Mouse (Mus musculus) testis, adult 2 months (tissue): ENCODE measurements around the gene Sirt6. TPM values are rescaled to one million over a fixed set of nuclear protein-coding genes. Genes with fewer than 3 reads are reported as not detected.
A peak's percentile ranks its signal among the peaks of the same experiment; 100 is the strongest.
"Not testable (repeated sequence)": the region's sequence is repeated elsewhere in the genome, so short reads cannot be mapped to it uniquely, and the experiment has no call there.

Source experiments
- H3K27ac ChIP-seq: fragments of 200-500 bp; 2 replicates; pipeline ENCODE4 v1.5.1; 2012; ENCODE audit warnings: low read depth, low read length; ENCODE audit not compliant: control insufficient read depth, insufficient read depth
- H3K27me3 ChIP-seq: fragments of 200-500 bp; 2 replicates; pipeline ENCODE4 v1.6.1; 2012; ENCODE audit warnings: mild to moderate bottlenecking, low read length, moderate library complexity; ENCODE audit not compliant: control insufficient read depth, insufficient read depth
- H3K36me3 ChIP-seq: fragments of 200-500 bp; 2 replicates; pipeline ENCODE4 v1.6.1; 2012; ENCODE audit warnings: mild to moderate bottlenecking, low read length; ENCODE audit not compliant: control insufficient read depth, insufficient read depth
- H3K4me1 ChIP-seq: fragments of 200-500 bp; 2 replicates; pipeline ENCODE4 v1.6.1; 2012; ENCODE audit warnings: low read length; ENCODE audit not compliant: control insufficient read depth, insufficient read depth
- H3K4me3 ChIP-seq: fragments of 200-500 bp; 2 replicates; pipeline ENCODE4 v1.5.1; 2012; ENCODE audit warnings: low read depth, mild to moderate bottlenecking, low read length, moderate library complexity, mixed read lengths; ENCODE audit not compliant: control insufficient read depth
- CTCF ChIP-seq: fragments of 200-500 bp; IDR thresholded peaks from 2 replicates; pipeline ENCODE4 v1.5.1; 2012; ENCODE audit warnings: low read depth, mild to moderate bottlenecking, inconsistent platforms, low read length, moderate library complexity; ENCODE audit not compliant: control insufficient read depth, insufficient read depth, insufficient replicate concordance
- POLR2A ChIP-seq: fragments of 200-500 bp; IDR thresholded peaks from 2 replicates; pipeline ENCODE4 v1.6.1; 2012; ENCODE audit warnings: low read depth, mild to moderate bottlenecking, inconsistent platforms, low read length, moderate library complexity; ENCODE audit not compliant: control insufficient read depth
- polyA plus RNA-seq: library from polyadenylated mRNA; depleted of rRNA; stranded (reverse); fragments of >200 nt; gene quantifications from 2 replicates; pipeline ENCODE4 v1.2.3, GENCODE M21; 2012

The Sirt6 gene
- polyA plus RNA-seq, 1 experiment: 6.7 TPM

GRCm38 (mm10) chr10:81644716-81645115, 17.1 kb upstream of the Sirt6 start:
- TF ChIP-seq CTCF (no peak), POLR2A (no peak)
- Histone ChIP-seq H3K4me1 (peaks cover 24% of the 10 kb centered on the region), H3K27me3 (no peaks in the 10 kb centered on the region), H3K4me3 (no peak overlapping the region), H3K36me3 (no peaks in the 10 kb centered on the region), H3K27ac (no peak overlapping the region)

- no peak overlapping the region for H3K4me3 ChIP-seq
- H3K27me3 ChIP-seq: no peaks in the 10 kb centered on the region
- H3K27ac ChIP-seq: no peak overlapping the region
- peaks cover 24% of the 10 kb centered on the region for H3K4me1 ChIP-seq
- TF ChIP-seq CTCF (no peak), POLR2A (no peak)
- no peaks in the 10 kb centered on the region for H3K36me3 ChIP-seq
Measured at GRCm38 (mm10) chr10:81644162-81644561, 16.6 kb upstream of the Sirt6 start.

- Histone ChIP-seq H3K4me1 (peaks cover 24% of the 10 kb centered on the region), H3K27ac (peak overlapping the region; percentile 88), H3K36me3 (no peaks in the 10 kb centered on the region), H3K27me3 (no peaks in the 10 kb centered on the region), H3K4me3 (peak overlapping the region; percentile 89)
- TF ChIP-seq POLR2A (peak; percentile 68), CTCF (peak; percentile 12; the same call in 1 of the 2 replicates)
Measured at GRCm38 (mm10) chr10:81643449-81644055, 16.0 kb upstream of the Sirt6 start.

GRCm38 (mm10) chr10:81642648-81643448, 15.3 kb upstream of the Sirt6 start:
- Histone ChIP-seq H3K27ac (peak overlapping the region; percentile 88), H3K27me3 (no peaks in the 10 kb centered on the region), H3K36me3 (no peaks in the 10 kb centered on the region), H3K4me3 (peak overlapping the region; percentile 89), H3K4me1 (peaks cover 24% of the 10 kb centered on the region)
- TF ChIP-seq CTCF (no peak), POLR2A (no peak)

- no peak for TF ChIP-seq POLR2A
- no peak for TF ChIP-seq CTCF
- Histone ChIP-seq H3K27me3 (no peaks in the 10 kb centered on the region), H3K27ac (no peak overlapping the region), H3K36me3 (no peaks in the 10 kb centered on the region), H3K4me3 (no peak overlapping the region), H3K4me1 (peaks cover 24% of the 10 kb centered on the region)
Measured at GRCm38 (mm10) chr10:81641978-81642647, 14.5 kb upstream of the Sirt6 start.

GRCm38 (mm10) chr10:81641566-81641965, 14.0 kb upstream of the Sirt6 start:
- no peaks in the 10 kb centered on the region for H3K27me3 ChIP-seq
- no peak overlapping the region for H3K4me3 ChIP-seq
- H3K36me3 ChIP-seq: no peaks in the 10 kb centered on the region
- H3K4me1 ChIP-seq: peaks cover 25% of the 10 kb centered on the region
- no peak overlapping the region for H3K27ac ChIP-seq
- TF ChIP-seq POLR2A: no peak
- no peak for TF ChIP-seq CTCF

GRCm38 (mm10) chr10:81640825-81641224, 13.2 kb upstream of the Sirt6 start:
- H3K36me3 ChIP-seq, H3K27me3 ChIP-seq, H3K27ac ChIP-seq, H3K4me3 ChIP-seq: not testable (repeated sequence)
- H3K4me1 ChIP-seq: peaks cover 28% of the 10 kb centered on the region
